Mouse (Mus musculus) limb, embryonic 13.5 days (tissue): ENCODE data around the gene Dhrs1. TPM values are rescaled to one million over a fixed set of nuclear protein-coding genes. Genes with fewer than 3 reads are reported as not detected.

Experiments
- polyA plus RNA-seq: library from polyadenylated mRNA; unstranded; fragments of >200 nt; fragmentation: Nextera tagmentation; extraction: Ambion mirVana; gene quantifications from 2 replicates; pipeline ENCODE4 v1.2.1, GENCODE M21; 2015

Gene Dhrs1
- polyA plus RNA-seq, 1 experiment from 2014 or later, result 78.1 TPM

Other genes starting within 250 kb of the Dhrs1 start
- gene Cpne6, start 235.2 kb downstream of the Dhrs1 start, polyA plus RNA-seq, result 0.32 and 0.78 TPM in 2 replicates
- not detected in 2 replicates for gene Nrl, start 220.7 kb downstream of the Dhrs1 start, polyA plus RNA-seq
- gene Pck2, start 205.4 kb downstream of the Dhrs1 start, polyA plus RNA-seq, result 36.9 and 38.0 TPM in 2 replicates
- gene Dcaf11, start 185.7 kb downstream of the Dhrs1 start, polyA plus RNA-seq, result 55.9 and 58.7 TPM in 2 replicates
- gene A730061H03Rik, start 185.3 kb downstream of the Dhrs1 start, polyA plus RNA-seq, result 0.74 TPM in 1 of 2 replicates, not detected in the other
- 22.5 and 25.5 TPM in 2 replicates for gene Fitm1, start 170.1 kb downstream of the Dhrs1 start, polyA plus RNA-seq
- gene Psme1, start 167.6 kb downstream of the Dhrs1 start, polyA plus RNA-seq, result 145 and 150 TPM in 2 replicates
- gene Emc9, start 160.4 kb downstream of the Dhrs1 start, polyA plus RNA-seq, result 4.9 and 5.0 TPM in 2 replicates
- gene Psme2, start 154.6 kb downstream of the Dhrs1 start, polyA plus RNA-seq, result 251 and 280 TPM in 2 replicates
- gene Rnf31, start 154.0 kb downstream of the Dhrs1 start, polyA plus RNA-seq, result 22.5 and 23.2 TPM in 2 replicates
- 11.2 and 11.4 TPM in 2 replicates for gene Irf9, start 142.1 kb downstream of the Dhrs1 start, polyA plus RNA-seq
- gene Rec8, start 127.7 kb downstream of the Dhrs1 start, polyA plus RNA-seq, result 6.1 and 7.0 TPM in 2 replicates
- gene Ipo4, start 109.7 kb downstream of the Dhrs1 start, polyA plus RNA-seq, result 107 and 113 TPM in 2 replicates
- gene Gm49378, start 107.8 kb downstream of the Dhrs1 start, polyA plus RNA-seq, result 1.3 and 1.9 TPM in 2 replicates
- gene Tm9sf1, start 101.9 kb downstream of the Dhrs1 start, polyA plus RNA-seq, result 108 and 113 TPM in 2 replicates
- 0.91 and 1.0 TPM in 2 replicates for gene Tssk4, start 95.5 kb downstream of the Dhrs1 start, polyA plus RNA-seq
- 68.7 and 69.5 TPM in 2 replicates for gene Mdp1, start 85.2 kb downstream of the Dhrs1 start, polyA plus RNA-seq
- gene Gmpr2, start 73.7 kb downstream of the Dhrs1 start, polyA plus RNA-seq, result 70.2 and 72.7 TPM in 2 replicates
- gene Nedd8, start 73.6 kb downstream of the Dhrs1 start, polyA plus RNA-seq, result 606 and 624 TPM in 2 replicates
- 43.4 and 44.0 TPM in 2 replicates for gene Tinf2, start 63.9 kb downstream of the Dhrs1 start, polyA plus RNA-seq
- 5.0 and 5.7 TPM in 2 replicates for gene Tgm1, start 31.8 kb downstream of the Dhrs1 start, polyA plus RNA-seq
- 24.8 and 26.2 TPM in 2 replicates for gene Rabggta, start 23.4 kb downstream of the Dhrs1 start, polyA plus RNA-seq
- gene Nop9, start within 50 bp of the Dhrs1 start, polyA plus RNA-seq, result 41.8 and 42.8 TPM in 2 replicates
- gene Cideb, start 12.8 kb upstream of the Dhrs1 start, polyA plus RNA-seq, result 0.45 and 0.72 TPM in 2 replicates
- gene Ltb4r2, start 15.7 kb upstream of the Dhrs1 start, polyA plus RNA-seq, result 0.36 and 0.64 TPM in 2 replicates
- gene Ltb4r1, start 20.3 kb upstream of the Dhrs1 start, polyA plus RNA-seq, result 0.45 and 0.51 TPM in 2 replicates
- 20.9 and 25.6 TPM in 2 replicates for gene Adcy4, start 38.4 kb upstream of the Dhrs1 start, polyA plus RNA-seq
- gene Ripk3, start 43.2 kb upstream of the Dhrs1 start, polyA plus RNA-seq, result 31.0 and 37.1 TPM in 2 replicates
- gene Nfatc4, start 77.5 kb upstream of the Dhrs1 start, polyA plus RNA-seq, result 124 and 128 TPM in 2 replicates
- 28.2 and 34.2 TPM in 2 replicates for gene Nynrin, start 108.3 kb upstream of the Dhrs1 start, polyA plus RNA-seq
- 0.17 and 0.31 TPM in 2 replicates for gene Cbln3, start 138.7 kb upstream of the Dhrs1 start, polyA plus RNA-seq
- 24.2 and 25.5 TPM in 2 replicates for gene Khnyn, start 139.3 kb upstream of the Dhrs1 start, polyA plus RNA-seq
- 98.8 and 104 TPM in 2 replicates for gene Sdr39u1, start 154.6 kb upstream of the Dhrs1 start, polyA plus RNA-seq
- gene Cma1, start 199.0 kb upstream of the Dhrs1 start, polyA plus RNA-seq, result 10.7 and 11.9 TPM in 2 replicates
- gene Cma2, start 205.3 kb upstream of the Dhrs1 start, polyA plus RNA-seq, result not detected in 2 replicates